Mouse (Mus musculus): ENCODE results near the gene Rasal1.

Gene Rasal1

DNA sequence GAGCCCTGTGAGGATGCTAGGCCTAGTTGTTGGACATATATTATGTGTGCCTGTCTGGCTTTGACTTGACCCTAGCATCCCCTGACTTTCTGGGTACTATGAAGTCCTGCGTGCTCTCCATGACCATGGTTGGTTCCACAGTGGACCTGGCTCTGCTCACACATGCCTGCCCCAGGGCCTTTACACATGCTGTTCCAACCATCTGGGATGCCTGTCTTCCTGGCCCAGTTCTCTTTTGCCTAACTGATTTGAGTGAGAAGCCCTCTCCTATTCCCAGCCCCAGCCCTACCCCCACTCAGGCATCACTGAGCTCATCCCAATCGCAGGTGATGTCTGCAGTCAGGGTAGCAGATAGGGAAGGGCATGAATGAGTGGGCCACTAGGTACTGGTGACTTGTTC, 5.3 kb downstream of the Rasal1 start:
- DNase-seq (ENCODE audit: low spot score in 2 of 2) = no peak

DNA sequence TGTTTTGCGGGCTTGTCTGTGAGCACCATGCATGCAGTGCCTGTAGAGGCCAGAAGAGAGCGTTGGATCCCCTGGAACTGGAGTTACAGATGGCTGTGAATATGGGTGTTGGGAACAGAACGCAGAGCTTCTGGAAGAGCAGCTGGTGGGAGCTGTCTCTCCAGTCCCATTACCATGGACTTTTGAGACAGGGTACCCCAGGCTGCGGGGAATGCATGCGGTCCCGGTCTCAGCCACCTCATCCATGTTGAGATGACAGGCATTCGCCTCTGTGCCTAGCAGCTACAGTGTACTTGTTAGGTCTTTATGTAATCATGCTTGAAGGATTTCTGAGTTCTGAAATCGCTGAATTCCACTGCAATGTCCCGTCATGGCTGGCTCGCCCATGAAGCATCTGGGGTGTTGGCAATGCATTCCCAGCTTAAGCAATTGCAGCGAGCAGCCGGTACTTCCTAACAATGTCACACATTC, 7.7 kb downstream of the Rasal1 start:
- DNase-seq (ENCODE audit: low spot score in 2 of 2) = no peak

DNA sequence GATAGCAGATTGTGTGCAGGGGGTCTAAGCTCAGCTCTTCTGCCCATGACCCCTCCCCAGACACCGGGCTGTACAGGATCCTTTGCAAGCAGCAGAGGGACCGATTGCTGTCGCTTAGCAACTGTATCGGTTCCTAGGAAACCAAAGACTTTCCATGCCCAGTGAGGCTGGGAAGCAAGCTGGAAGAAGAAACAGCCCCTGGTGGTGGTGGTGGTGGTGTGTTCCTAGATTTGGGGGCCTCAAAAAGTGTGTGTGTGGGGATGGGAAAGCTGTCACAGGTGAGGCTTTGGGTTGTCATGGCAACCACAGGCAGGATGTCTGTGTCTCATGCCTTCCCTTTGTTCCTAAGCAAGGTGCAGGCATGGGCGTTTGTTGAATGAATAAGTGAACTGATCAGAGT, 12.2 kb downstream of the Rasal1 start:
- DNase-seq (ENCODE audit: low spot score in 2 of 2) = no peak

DNA sequence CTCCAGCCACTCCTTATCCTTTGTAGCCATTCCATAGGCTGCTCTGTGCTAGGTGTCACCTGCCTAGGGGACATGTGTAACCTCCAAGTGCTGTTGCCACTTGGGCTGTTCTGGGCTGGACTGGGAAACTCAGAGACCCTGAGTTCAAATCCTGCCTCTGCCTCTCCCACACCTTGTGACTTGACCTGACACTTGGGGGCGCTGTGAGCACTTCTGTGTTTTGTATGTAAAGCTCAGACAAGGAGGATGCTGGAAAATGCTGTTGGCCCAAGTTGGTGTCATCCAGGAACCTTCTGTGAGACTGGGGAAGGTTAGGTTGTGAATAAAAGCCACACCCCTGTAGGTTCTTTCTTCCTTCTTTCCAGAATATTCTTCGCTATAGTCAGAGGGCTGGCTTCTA, 16.3 kb downstream of the Rasal1 start:
- DNase-seq (ENCODE audit: low spot score in 2 of 2) = no peak

DNA sequence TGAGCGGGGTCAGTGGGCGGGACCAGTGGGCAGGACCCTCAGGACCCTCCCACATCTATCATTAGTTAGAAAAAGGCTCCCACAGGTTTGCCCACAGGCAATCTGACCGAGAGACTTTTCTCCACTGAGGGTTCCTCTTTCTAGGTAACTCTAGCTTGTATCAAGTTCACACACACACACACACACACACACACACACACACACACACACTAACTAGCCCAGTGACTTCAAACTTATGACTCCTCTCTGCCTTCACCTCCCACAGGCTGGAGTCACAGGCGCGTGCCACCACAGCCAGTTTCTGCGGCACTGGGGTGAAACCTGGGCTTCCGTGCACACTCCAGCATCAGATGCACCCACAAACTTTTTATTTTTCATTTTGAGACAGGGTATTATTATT, 20.1 kb downstream of the Rasal1 start:
- no peak for DNase-seq (ENCODE audit: low spot score in 2 of 2)

DNA sequence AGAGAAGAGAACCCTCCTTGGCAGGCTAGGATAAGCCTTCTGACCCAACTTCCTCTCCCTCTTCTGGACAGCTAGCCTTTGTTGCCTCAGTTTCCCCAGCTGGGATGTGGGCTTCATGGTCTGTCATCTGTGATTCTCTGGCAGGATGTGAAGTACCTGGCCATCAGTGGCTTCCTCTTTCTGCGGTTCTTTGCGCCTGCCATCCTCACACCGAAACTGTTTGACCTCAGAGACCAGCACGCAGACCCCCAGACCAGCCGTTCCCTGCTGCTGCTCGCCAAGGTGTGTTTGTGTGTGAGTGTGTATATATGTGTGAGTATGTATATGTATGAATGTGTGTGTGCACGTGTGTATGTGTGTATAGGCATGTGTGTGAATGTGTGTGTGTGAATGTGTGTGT, 21.5 kb downstream of the Rasal1 start:
- DNase-seq (ENCODE audit: low spot score in 2 of 2) = no peak

DNA sequence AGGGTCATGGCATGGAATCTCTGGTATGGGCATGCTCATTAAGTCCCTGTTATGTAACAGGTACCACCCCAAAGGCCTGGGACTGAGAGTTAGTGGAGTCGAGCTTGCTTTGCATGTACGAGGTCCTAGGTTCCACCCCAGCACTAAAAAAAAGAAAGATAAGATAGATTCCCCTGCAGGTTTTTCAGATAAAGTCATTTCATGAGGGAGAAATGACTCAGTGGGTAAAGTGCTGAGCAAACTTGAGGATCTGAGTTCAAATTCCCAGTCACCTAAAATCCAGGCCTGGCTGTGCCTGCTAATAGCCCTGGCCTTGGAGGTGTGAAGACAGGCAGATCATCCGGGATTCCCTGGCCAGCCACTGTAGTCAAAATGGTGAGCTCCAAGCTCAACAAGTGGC, 23.3 kb downstream of the Rasal1 start:
- no peak for DNase-seq (ENCODE audit: low spot score in 2 of 2)

DNA sequence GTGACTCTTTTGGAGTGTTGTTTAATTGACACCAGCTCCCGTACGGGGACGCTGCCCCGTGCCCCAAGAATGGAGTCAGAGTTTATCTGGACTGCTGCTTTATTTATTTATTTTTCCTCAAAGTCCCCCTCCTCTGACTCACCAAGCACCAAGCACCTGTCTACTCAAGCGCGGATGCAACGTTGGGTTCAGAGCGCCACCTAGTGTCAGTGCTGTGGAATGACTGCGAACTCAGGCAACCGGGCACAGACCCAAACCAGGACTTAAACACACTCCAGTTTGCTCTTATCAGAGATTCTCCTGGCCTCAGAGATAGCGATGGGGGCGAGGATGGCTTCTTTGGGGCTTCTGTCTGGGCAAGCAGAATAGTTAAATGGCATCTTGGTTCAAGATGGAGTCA, 25.0 kb downstream of the Rasal1 start:
- peak in 1 of 2 experiments; percentile 30 for DNase-seq (ENCODE audit: low spot score in 2 of 2)

DNA sequence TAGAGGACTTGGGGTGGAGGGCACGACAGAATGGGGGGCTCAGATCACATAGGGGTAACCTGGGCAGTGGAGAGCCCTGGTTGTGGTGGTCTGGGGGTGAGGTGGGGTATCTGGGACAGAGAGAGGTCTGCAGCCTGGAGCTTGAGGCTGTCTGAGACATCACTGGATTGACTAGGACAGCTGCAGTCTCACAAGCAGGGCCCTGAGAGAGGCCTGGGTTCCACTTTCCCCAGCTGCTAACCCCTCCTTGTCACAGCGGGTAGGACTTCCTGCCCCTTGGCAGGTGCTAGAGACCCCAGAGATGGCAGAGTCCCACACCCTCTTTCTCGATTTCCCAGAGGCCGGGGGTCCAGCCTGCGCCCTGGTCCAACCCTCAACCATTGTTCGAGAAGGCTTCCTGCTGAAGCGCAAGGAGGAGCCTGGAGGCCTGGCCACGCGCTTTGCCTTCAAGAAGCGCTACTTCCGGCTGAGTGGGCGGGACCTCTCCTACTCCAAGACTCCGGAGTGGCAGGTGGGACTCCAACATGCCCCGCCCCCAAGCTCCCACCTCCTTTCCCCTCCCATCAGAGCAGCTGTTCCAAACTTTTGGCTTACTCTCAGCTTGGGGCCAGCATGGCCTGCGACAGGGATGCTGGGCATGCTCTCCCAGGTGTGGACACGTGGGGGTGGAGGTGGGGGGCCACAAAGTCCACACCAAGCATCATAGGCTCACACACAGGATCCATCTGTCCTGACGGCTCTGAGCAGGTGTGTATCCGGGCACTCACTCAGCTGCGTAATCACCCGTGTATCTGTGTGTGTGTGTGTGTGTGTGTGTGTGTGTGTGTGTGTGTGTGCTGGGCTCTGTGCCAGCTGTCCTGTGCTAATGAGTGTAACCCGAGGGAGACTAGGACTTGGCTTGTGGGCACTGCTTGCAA, 25.9 kb downstream of the Rasal1 start:
- DNase-seq (ENCODE audit: low spot score in 2 of 2) = no peak

DNA sequence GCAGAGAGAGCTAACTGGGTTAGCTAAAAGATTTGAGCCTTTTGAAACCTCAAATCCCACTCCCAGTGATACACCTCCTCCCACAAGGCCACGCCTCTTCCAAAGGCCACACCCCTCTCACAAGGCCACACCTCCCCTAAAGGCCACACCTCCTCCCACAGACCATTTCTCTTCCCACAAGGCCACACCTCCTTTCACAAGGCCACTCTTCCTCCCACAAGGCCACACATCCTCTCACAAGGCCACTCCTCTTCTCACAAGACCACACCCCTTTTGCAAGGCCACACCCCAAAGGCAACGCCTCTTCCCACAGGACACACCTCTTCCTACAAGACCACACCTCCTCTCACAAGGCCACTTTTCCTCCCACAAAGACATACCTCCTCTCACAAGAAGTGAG, 28.9 kb downstream of the Rasal1 start:
- no peak for DNase-seq (ENCODE audit: low spot score in 2 of 2)

DNA sequence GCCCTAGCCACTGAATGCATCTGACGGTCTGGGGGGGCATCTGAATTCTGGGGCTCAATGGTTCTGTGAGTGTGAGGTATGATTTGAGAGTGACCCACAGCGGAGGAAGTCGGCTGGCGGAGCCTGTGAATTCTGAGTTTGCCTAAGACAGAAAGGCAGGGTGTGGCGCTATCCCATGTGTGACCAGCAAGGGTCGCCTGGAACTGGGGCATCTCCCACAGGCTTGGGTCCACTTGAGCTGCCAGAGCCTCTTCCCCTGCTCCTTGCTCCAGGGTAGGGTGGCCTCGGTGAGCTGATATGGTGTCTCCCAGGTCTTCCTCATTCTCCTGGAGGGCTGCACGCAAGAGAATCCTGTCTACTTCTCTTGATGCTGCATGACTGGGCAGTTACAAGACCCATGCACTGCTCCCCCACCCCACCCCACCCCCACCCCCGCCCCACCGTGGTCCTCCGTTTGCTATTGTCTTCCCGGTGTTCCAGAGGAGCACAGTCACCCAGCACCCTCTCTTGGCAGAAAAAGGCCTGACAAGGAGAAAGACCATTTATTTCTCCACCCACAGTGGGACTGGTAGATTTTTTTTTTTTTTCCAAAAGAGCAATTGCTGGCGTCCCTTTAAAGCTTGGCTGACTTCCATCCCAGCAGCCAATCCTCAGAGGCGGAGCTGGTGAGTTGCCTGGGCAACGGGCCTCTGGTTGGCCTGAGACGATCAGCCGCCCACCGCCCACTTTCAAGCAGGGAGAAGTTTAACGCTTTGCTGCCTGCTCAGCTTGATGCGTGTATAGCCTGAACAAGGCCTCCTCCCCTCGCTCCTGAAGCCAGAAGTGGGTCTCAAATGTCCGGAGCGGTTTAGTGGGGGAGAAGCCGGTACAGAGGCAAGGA, 31.3 kb downstream of the Rasal1 start:
- DNase-seq (ENCODE audit: low spot score in 2 of 2) = peak in 1 of 2 experiments; percentile 42

DNA sequence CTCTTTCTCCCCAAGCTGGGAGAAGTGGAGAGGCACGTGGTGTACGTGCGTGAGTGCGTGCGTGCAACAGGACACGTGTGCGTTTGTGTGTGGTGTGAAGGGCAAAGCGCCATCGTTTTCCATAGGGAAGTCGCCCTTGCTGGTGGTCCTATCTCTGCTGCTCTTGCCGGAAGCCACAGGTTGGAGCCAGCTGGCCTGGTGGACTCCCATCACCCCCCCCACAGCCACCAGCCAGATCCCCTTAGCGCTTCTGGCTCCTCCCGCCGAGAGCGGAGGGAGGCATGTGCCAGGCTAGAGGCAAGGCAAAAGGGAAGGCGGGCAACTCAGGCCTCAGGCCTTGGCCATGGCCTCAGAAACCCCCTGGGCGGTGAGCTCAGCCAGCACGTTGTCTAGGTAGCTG, 32.3 kb downstream of the Rasal1 start:
- no peak for DNase-seq (ENCODE audit: low spot score in 2 of 2)

DNA sequence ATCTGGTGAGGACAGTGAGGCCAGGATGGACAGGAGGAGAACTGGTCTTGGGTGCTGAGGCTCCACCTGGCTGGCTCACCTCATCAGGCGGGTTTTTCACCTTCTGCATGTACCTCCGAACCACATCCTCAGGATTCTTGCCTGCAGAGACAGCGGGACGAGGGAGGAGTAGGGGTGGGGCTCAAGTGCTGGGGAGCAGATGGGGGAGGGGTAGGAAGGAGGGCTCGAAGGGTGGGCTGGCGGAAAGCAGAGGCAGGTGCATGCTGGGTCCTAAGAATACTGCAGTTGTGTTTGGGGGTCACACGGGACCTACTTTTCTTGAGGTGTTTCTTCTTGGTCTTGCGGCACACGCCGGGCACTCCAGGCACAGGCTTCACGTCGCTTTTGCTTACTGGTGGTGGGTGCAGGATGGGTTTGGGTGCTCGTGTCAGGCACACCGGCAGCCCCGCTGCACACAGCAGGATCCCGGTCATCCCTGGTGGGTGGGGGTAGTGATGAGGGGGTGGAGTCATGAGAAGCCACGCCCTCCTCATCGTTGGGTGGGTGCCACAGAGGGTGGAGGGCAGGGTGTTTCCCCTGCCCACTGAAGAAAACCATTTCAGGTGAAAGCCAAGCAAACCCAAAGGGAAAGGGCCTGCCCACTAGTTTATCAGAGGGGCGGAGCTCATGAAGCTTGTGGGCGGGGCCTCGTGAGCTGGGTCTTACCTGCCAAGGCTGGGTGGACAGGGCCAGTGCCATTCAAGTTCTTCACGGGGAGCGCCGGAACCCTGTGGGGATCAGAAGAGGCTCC, 34.6 kb downstream of the Rasal1 start:
- DNase-seq (ENCODE audit: low spot score in 2 of 2) = no peak

DNA sequence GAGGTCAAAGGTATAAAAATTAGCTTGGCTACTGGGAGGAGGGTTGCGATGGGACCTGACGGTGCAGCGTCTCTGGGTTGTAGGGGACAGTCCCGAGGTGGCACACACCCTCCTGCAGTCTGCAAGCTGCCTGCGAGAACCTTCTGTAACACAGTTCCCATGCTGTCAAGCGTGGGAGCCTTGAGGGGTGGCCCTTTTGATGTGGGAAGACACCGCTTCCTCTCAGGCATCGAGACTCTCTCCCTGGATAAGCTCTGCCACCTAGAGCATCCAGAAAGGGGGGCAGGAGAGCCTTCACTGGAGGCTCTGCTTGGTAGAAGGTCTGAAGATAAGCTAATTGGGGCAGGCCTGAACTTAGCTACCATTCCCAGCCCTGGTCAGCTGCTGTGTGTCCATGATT, 37.1 kb downstream of the Rasal1 start:
- DNase-seq (ENCODE audit: low spot score in 2 of 2) = no peak

DNA sequence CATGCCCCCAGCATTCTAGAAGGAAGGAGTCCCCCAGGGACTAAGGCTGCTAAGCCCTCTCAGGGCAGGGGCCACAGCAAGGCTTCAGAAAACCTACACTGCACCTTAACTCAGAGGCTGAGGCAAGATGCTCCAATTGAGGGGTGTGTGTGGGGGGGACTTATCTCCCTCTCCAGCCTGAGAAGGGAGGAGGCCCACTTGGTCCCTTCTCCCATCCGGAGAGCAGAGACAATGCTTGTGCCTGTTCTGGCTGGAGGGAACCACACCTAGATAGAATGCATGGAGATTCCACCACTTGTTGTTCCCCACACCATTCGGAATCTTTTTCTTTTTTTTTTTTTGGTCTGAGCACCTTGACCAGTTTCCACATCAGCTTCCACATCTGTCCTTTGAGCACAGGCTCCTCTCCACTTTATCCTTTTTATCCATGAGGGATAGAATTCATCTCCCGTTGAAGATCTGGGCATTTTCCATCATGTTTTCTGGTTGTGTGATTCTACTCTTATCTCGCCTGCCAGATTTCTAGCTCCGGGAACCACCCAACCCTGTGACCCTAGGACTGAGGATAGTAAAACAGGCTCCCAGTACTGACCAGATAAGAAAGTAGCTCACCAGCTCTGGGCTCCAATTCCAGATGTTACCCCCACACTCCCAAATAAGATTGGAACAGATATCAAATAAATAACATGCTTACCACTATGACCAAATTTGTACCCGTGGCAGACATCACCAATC, 38.3 kb downstream of the Rasal1 start:
- no peak for DNase-seq (ENCODE audit: low spot score in 2 of 2)

DNA sequence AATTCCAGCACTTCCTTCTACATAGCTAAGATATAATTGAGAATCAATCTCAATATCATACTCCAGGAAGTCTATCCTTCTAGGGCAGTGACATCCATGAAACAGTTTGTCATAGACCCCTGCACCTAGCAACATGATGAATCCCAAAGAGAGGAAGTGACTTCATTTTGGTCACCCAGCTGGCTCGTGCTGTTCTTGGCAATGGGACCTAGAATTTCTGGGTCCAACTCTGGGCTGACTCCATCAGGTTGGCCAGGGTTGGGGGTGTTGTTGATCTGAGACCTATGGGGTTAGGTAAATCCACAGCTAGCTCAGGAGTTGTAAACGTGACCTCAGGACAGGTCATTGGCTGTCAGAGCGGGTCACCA, 38.9 kb downstream of the Rasal1 start:
- no peak for DNase-seq (ENCODE audit: low spot score in 2 of 2)

DNA sequence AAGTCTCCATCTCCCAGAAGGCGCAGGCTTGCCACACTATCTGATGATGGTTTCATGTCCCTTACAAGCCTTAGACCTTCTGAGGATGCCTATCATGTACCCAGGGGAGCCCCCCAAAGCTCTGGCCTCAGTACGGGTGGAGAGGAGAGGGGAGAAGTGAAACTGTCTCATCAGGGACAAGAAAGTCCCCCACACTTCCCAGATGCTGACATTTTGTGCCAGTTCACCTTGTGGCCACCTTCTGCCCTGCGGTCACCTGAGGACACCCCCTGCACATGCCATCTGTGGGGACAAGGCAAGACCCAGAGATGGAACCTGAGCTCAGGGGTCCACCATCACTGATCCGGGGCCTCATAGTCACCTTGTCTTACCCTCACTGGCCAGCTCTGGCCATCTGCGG, 39.3 kb downstream of the Rasal1 start:
- DNase-seq (ENCODE audit: low spot score in 2 of 2) = no peak

DNA sequence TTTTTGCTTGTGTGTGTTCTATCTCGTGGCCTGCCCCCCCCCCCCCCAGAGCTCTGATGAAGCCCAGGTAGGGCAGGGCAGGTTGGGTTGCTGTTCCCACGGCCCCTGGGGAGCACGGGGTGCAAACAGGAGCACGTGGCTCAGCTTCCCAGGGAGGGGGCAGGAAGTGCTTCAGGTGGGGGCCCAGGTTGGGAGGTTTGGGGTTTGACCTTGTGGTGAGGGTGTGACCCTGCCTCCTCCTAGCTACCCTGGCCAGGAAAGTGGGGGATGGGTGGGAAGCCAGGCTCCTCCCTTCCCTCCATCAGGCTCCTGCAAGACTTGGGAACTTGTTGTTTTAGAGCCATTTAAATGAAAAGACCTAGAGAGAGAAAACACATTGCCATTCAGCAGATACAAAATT, 39.8 kb downstream of the Rasal1 start:
- no peak for DNase-seq (ENCODE audit: low spot score in 2 of 2)

DNA sequence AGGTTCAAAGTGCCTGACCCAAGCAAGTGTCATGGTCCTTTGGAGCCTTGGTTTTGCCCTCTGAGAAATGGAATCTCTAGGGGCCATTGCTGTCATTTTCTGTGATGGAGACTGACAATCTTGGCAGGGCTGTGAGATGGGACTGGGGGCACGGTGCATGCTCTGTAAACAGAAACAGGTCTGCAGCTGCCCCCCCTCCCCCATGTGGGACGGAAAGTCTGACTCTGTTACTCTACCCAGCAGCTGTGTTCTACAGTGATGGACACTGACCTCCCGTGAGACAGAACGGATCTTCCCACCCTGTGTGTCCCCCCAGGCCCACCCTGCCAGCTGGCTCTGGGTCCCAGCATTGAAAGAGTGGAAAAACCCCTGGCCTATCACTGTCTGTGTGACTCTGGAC, 41.8 kb downstream of the Rasal1 start:
- DNase-seq (ENCODE audit: low spot score in 2 of 2) = no peak

DNA sequence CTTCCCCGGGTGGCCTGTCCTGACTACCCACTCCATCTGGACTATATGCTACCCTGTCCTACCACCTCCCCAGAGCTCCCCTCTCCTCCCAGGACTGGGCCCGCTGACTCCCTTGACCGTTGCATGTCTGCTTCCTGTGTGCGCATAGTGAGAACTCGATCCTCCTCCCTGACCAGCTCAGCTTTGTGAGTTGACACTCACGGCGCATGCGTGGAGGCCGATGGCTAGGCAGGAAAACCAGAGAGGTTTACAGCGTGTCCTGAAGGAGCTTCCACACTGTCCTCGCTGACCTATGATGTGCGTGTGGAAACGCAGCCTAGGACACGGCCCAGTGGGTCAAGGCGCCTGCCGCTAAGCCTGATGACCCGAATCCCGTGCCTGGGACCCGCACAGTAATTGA, 43.4 kb downstream of the Rasal1 start:
- DNase-seq (ENCODE audit: low spot score in 2 of 2) = no peak

DNA sequence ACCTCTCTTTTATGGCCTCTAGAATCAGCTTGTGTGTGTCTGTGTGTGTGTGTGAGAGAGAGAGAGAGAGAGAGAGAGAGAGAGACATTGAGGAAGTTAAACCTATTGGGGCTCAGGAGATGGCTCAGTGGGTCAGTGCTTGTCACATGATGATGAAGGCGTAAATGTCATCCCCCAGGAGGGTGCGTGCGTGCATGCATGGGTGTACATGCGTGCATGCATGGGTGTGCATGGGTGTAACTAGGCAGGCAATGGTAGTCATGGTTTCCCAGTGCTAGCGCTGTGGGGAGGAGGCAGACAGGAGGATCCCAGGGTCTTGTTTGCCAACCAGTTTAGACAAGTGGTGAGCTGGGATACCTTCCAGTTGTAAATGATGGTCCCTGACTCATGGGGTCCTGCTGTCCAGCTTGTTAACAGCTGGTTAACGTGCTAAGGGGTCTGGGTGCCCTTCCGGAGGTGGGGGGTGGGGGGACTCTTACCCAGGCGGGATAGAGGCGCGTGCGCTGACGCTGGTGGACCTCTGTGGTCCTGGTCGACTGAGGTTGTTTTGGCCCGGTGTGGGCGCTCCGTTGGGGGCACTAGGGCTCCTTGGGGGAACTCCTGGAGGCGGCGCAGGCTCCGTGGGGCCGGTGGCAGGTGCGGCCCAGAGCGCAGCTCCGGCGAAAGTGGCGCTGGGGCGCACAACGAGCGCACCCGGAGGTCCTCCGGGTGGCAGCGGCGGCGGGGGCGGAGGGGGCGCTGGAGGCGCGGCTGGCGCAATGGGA, 45.5 kb downstream of the Rasal1 start:
- no peak for DNase-seq (ENCODE audit: low spot score in 2 of 2)
